Mouse (Mus musculus) limb, embryonic 11.5 days (tissue): ENCODE data around the gene Bbs12. TPM values are rescaled to one million over a fixed set of nuclear protein-coding genes. Genes with fewer than 3 reads are reported as not detected.

Experiments used
- ATAC-seq: fragments of 200-750 bp; cut with Nextera tagmentation; 2 replicates; pipeline ENCODE4 v1.8.0; 2017; ENCODE audit warnings: low read depth; ENCODE audit not compliant: insufficient number of reproducible peaks, low FRiP score, low TSS enrichment
- DNase-seq: peaks from one replicate; pipeline ENCODE4 v3.0.0-alpha.2; 2015; ENCODE audit warnings: low spot score
- H3K27ac ChIP-seq: fragments of 300-500 bp; sonication (generic); replicated peaks from 2 replicates; pipeline ENCODE4 v1.5.1; 2014; ENCODE audit warnings: low read depth, mild to moderate bottlenecking, low read length
- H3K27me3 ChIP-seq: fragments of 300-500 bp; sonication (generic); 2 replicates; pipeline ENCODE4 v1.6.1; 2014; ENCODE audit warnings: mild to moderate bottlenecking, low read length, mixed read lengths; ENCODE audit not compliant: control insufficient read depth, insufficient read depth
- H3K36me3 ChIP-seq: fragments of 300-500 bp; sonication (generic); 2 replicates; pipeline ENCODE4 v1.6.1; 2014; ENCODE audit warnings: mild to moderate bottlenecking, low read length, moderate library complexity, mixed read lengths; ENCODE audit not compliant: control insufficient read depth, insufficient read depth
- H3K4me1 ChIP-seq: fragments of 300-500 bp; sonication (generic); 2 replicates; pipeline ENCODE4 v1.6.1; 2014; ENCODE audit warnings: low read length, mixed read lengths; ENCODE audit not compliant: control insufficient read depth, insufficient read depth
- H3K4me2 ChIP-seq: fragments of 300-500 bp; sonication (generic); 2 replicates; pipeline ENCODE4 v1.6.1; 2014; ENCODE audit warnings: low read depth, mild to moderate bottlenecking, moderate library complexity; ENCODE audit not compliant: severe bottlenecking
- H3K4me3 ChIP-seq: fragments of 300-500 bp; sonication (generic); 2 replicates; pipeline ENCODE4 v1.5.1; 2014; ENCODE audit warnings: low read depth, low read length
- H3K9ac ChIP-seq: fragments of 300-500 bp; sonication (generic); 2 replicates; pipeline ENCODE4 v1.6.1; 2014; ENCODE audit warnings: mild to moderate bottlenecking, low read length
- H3K9me3 ChIP-seq: fragments of 300-500 bp; sonication (generic); 2 replicates; pipeline ENCODE4 v1.6.1; 2016; ENCODE audit warnings: low read length; ENCODE audit not compliant: control insufficient read depth
- WGBS: fragments of 180-500 bp; shearing (Covaris S2); extraction: QIAGEN DNeasy Blood & Tissue Kit; methylation state at CpG from one replicate; pipeline ENCODE4 v1.1.7; 2014; 5-methylcytosine and 5-hydroxymethylcytosine counted together
- polyA plus RNA-seq: library from polyadenylated mRNA; unstranded; fragments of >200 nt; fragmentation: Nextera tagmentation; extraction: Ambion mirVana; gene quantifications from 2 replicates; pipeline ENCODE4 v1.2.1, GENCODE M21; 2014

Bbs12 gene
- polyA plus RNA-seq, 1 experiment from 2014 or later, result 11.8 TPM

DNA sequence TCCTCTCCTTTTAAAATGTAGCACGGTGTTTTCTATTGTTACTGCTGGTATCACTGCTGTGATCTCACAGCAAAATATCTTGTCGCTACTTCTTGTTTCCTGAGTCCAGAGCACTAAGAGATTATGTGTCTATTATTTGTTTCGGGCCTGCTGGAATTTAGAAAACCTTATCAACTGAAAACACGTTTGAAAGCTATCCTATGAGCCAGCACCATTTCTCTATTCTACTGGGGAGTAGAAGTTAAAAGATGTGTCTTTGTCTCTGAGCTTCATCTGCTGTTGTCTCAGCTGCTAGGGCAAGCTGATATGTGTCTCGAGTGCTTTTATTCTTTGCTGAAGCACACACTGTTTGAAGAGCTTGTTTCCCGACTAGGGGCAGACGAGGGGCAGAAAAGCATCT lies 38.0 kb downstream of the Bbs12 start:
- Histone ChIP-seq H3K4me3 (no peak overlapping the region), H3K27me3 (0 out of 2 replicates have a peak, but pooled peaks cover 14% of the 10 kb centered on the region)

DNA sequence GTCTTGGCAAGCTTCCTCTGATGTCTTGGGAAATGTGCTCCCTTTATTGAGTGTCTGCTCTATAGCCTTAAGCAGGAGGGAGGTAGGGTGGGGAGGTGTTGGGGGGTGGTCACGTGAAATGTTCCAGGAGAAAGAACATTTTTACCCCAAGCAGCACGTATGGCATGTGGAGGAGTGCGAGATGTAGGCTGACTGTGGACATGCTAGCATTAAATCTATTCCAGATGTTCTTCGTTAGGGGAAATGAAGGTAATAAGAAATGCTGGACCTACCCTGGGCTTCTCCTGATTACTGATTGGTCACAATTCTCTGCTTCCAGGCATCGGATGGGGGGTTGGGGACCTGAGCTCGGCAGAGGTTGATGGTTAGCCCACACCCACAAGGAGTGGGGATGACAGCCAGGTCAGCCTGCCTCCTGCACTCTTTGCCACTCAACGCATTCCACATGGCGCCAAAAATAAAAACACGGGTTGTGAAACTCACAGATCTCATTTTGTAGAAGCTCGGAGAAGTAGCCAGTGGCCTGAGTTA lies 41.7 kb downstream of the Bbs12 start:
- Histone ChIP-seq H3K27me3 (0 out of 2 replicates have a peak, but pooled peaks cover 3% of the 10 kb centered on the region), H3K4me1 (peaks cover 6% of the 10 kb centered on the region), H3K27ac (peak overlapping the region; percentile 76; the same call in 1 of the 2 replicates), H3K4me2 (no peak overlapping the region), H3K9me3 (no peaks in the 10 kb centered on the region), H3K36me3 (no peaks in the 10 kb centered on the region), H3K4me3 (no peak overlapping the region), H3K9ac (no peak overlapping the region; the same call in 1 of the 2 replicates)
- DNase-seq (peak; percentile 58), ATAC-seq (peak; percentile 87)
- WGBS, result 26% methylated on average over 10 of the region's 10 CpGs

More for the DNA sequence above, 38.0 kb downstream of the Bbs12 start:
- DNase-seq (no peak), ATAC-seq (no peak)
- Histone ChIP-seq H3K27ac (no peak overlapping the region), H3K4me2 (no peak overlapping the region), H3K36me3 (no peaks in the 10 kb centered on the region), H3K9me3 (no peaks in the 10 kb centered on the region), H3K9ac (no peak overlapping the region), H3K4me1 (peaks cover 6% of the 10 kb centered on the region)
- 79% methylated on average over 7 of the region's 7 CpGs for WGBS

DNA sequence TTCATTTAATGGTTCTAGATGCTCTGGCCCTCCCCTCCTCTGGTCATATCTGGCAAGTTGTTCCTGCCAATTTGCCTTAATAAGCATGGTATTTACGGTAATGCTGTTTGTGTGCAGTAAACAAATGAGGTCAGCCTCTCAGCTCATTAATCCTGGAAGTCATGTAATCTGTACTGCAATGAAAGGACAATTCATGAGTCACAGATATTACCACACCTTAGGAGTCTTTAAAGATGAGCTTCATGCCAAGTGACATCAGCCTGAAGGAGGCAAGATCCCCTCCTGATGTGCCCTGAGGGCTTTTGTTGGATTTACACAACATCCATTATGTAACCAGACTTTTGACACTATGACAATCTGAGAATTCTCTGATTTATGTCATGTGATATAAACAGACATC lies 42.4 kb downstream of the Bbs12 start:
- H3K4me3 ChIP-seq, result no peak overlapping the region
- DNase-seq (no peak), ATAC-seq (no peak)
- no peaks in the 10 kb centered on the region for H3K36me3 ChIP-seq
- H3K27me3 ChIP-seq, result no peaks in the 10 kb centered on the region
- H3K27ac ChIP-seq, result peak overlapping the region; percentile 76; the same call in 1 of the 2 replicates
- no peak overlapping the region for H3K4me2 ChIP-seq
- 61% methylated on average over 1 of the region's 1 CpGs for WGBS
- H3K9me3 ChIP-seq, result no peaks in the 10 kb centered on the region
- H3K9ac ChIP-seq, result no peak overlapping the region; the same call in 1 of the 2 replicates
- peaks cover 6% of the 10 kb centered on the region for H3K4me1 ChIP-seq

DNA sequence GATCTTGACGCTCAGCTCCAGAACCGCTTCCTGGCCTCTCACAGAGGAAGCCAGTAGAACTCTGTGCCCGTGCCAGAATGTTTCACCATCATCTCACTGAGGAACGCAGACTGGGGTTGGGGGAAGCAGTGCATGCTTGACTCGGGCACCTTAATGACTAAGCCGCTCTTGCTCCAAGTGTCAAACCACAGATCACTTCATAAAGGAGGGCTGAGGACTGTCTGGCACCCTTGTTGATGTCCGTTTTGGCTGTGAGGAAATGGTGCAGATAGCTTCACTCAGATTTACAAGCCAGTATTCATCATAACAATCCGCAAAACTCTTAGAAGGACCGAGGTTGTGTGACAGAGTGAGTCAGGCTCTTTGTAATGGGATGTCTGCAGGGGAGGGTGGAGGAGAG lies 48.4 kb downstream of the Bbs12 start:
- Histone ChIP-seq H3K27ac (no peak overlapping the region), H3K36me3 (no peaks in the 10 kb centered on the region), H3K9ac (no peak overlapping the region), H3K4me3 (no peak overlapping the region), H3K27me3 (no peaks in the 10 kb centered on the region), H3K9me3 (no peaks in the 10 kb centered on the region), H3K4me1 (no peaks in the 10 kb centered on the region), H3K4me2 (no peak overlapping the region)
- 78% methylated on average over 9 of the region's 9 CpGs for WGBS
- DNase-seq (no peak), ATAC-seq (no peak)

DNA sequence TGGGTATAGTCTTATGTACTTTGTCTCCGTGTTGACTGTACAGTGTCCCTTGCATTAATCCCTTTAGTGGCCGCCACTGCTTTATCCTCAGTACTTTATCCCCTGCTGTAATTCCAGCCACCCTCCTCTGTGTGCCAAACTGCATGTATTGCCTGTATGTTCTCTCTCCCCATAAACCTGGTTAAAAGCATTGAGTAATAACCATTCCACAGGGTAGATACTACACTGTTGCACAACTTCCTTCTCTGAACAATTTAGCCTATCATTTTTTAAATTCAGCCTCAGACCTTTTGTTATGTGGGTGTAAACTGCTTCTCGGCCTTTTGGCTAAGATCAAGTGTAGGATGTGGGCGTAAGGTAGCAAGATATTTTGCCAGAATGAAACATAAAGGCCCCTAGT lies 52.8 kb downstream of the Bbs12 start:
- Histone ChIP-seq H3K4me2 (no peak overlapping the region), H3K27ac (no peak overlapping the region), H3K9me3 (no peaks in the 10 kb centered on the region), H3K4me3 (no peak overlapping the region), H3K27me3 (no peaks in the 10 kb centered on the region), H3K9ac (no peak overlapping the region), H3K4me1 (no peaks in the 10 kb centered on the region), H3K36me3 (no peaks in the 10 kb centered on the region)
- WGBS, result 87% methylated on average over 4 of the region's 4 CpGs
- DNase-seq (no peak), ATAC-seq (no peak)

DNA sequence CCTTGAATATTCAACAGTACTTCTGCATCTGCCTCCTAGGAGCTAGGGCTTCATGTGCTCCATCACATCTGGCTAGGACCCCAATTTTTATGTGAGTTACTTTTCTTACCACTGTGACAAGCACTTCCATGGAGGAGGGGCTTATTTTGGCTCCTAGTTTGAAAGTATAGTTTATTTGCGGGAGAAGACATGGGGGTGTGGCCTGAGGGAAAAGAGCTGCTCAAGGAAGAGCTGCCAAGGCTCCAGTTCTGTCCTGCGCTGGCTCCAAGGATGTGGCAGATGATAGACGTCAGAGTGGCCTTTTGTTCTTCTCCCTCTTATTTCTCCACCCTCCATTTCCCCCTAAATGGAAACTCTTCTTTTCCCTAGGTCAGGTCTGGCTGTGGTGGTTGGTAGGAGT lies 53.6 kb downstream of the Bbs12 start:
- Histone ChIP-seq H3K27me3 (no peaks in the 10 kb centered on the region), H3K9me3 (no peaks in the 10 kb centered on the region), H3K36me3 (no peaks in the 10 kb centered on the region), H3K9ac (no peak overlapping the region), H3K4me2 (no peak overlapping the region), H3K4me1 (no peaks in the 10 kb centered on the region), H3K4me3 (no peak overlapping the region), H3K27ac (no peak overlapping the region)
- DNase-seq (no peak), ATAC-seq (no peak)
- 50% methylated on average over 3 of the region's 3 CpGs for WGBS

DNA sequence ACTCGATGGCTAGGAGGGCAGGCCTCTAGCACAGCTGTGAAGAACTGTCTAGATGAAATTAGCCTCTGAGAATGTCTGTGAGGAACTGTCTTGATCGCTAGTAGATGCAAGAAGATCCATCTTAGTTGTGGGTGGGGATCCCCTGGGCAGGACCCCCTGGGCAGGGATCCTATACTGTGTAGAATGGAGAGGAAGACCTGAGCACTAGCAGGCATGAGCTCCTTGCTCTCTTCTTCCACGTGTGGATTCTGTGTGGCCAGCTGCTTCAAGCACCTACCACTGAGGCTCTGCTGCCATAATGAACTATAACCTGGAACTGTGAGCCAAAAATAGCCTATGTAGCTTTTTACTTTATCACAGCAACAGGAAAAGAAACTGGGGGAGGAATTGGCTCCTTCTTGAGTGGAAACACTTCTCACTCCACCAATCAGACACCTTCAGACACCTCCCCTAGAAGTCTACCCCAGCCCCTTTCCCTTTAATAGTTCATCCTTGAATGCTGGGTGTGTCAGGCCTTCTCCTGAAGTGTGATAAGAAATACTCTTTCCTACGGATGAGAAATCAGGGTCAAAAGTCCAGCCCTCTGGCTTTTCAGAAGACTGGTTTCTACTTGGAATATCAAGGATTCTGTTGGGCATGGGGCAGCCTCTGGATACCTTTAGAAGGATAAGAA lies 54.2 kb downstream of the Bbs12 start:
- 64% methylated on average over 4 of the region's 4 CpGs for WGBS
- DNase-seq (no peak), ATAC-seq (no peak)
- Histone ChIP-seq H3K4me2 (no peak overlapping the region), H3K27ac (no peak overlapping the region), H3K27me3 (no peaks in the 10 kb centered on the region), H3K9me3 (no peaks in the 10 kb centered on the region), H3K36me3 (no peaks in the 10 kb centered on the region), H3K9ac (no peak overlapping the region), H3K4me1 (no peaks in the 10 kb centered on the region), H3K4me3 (no peak overlapping the region)

DNA sequence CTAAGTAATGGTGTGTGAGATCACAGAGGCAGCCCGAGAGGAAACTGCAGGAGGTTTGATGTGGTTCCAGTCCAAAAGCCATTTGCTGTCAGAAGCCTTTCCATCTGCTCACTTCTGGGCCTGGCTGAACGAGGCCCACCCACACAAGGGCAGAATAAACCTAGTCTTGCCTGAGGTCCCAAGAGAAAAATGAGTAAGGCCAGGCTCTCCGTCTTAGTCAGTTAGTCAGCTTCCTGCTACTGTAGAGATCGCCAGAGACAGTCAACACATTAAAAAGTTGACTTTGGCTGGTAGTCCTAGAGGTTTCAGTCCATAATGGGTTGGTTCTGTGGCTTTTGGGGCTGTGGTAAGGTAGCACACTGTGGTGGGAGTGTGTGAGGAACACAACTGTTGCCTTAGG lies 58.1 kb downstream of the Bbs12 start:
- WGBS, result 60% methylated on average over 4 of the region's 4 CpGs
- H3K27me3 ChIP-seq, result no peaks in the 10 kb centered on the region
- no peaks in the 10 kb centered on the region for H3K9me3 ChIP-seq
- no peak overlapping the region for H3K4me3 ChIP-seq
- DNase-seq (no peak), ATAC-seq (no peak)
- no peaks in the 10 kb centered on the region for H3K36me3 ChIP-seq
- H3K27ac ChIP-seq, result no peak overlapping the region
- H3K4me2 ChIP-seq, result no peak overlapping the region
- H3K9ac ChIP-seq, result no peak overlapping the region
- H3K4me1 ChIP-seq, result no peaks in the 10 kb centered on the region
